Comparison of ENCODE assay signal across 11 mouse cellular contexts in the genomic region with DNA sequence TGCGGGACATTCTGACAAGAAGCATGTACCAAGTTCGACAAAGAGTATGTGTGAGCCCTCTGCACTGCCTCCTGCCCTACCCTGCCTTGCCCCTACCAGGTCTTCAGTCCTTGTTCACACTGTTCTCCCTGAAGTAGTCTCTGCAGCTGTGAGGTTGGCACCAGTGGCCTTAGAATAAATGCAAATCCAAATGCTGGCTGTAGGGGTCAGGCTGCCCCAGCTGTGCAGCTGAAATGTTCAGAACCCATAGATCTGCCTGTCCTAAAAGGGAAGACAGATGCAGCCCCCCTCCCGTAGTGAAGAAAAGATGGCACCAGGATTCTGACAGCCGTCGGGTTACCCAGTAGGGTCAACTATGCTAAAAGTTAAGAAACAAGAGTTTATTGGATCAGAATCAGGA. TPM values are rescaled to one million over a fixed set of nuclear protein-coding genes. Genes with fewer than 3 reads are reported as not detected.
DNase-seq lines count a peak whose midpoint lies in the region; ATAC-seq lines count a peak whose summit lies in the region.
"Had no signal": no experiment of that assay in that cellular context is flagged by ENCODE, and none has a peak within 500 bp of the region (broad histone marks: within the 10 kb centered on the region; RNA-seq: fewer than 3 reads in every experiment).

No protein-coding gene starts in this region.

- no peak overlapping the region for H3K27ac ChIP-seq in kidney, embryonic 15.5 days
- H3K27ac ChIP-seq: forebrain, embryonic 13.5 days; hindbrain, embryonic 13.5 days had no signal

- H3K4me1 ChIP-seq in kidney, embryonic 15.5 days, result 0 out of 2 replicates have a peak, but pooled peaks cover 2% of the 10 kb centered on the region
- H3K4me1 ChIP-seq: forebrain, embryonic 13.5 days; hindbrain, embryonic 13.5 days had no signal

- H3K4me2 ChIP-seq in kidney, embryonic 15.5 days, result no peak overlapping the region
- H3K4me2 ChIP-seq: forebrain, embryonic 13.5 days; hindbrain, embryonic 13.5 days had no signal

- H3K36me3 ChIP-seq in kidney, embryonic 15.5 days, result no peaks in the 10 kb centered on the region
- H3K36me3 ChIP-seq: hindbrain, embryonic 13.5 days had no signal

- no peaks in the 10 kb centered on the region for H3K9me3 ChIP-seq in kidney, embryonic 15.5 days (replicated peaks)
- H3K9me3 ChIP-seq: forebrain, embryonic 13.5 days; hindbrain, embryonic 13.5 days had no signal

- H3K9ac ChIP-seq in kidney, embryonic 15.5 days, result no peak overlapping the region
- H3K9ac ChIP-seq: forebrain, embryonic 13.5 days; hindbrain, embryonic 13.5 days had no signal

- H3K27me3 ChIP-seq in kidney, embryonic 15.5 days, result no peaks in the 10 kb centered on the region
- H3K27me3 ChIP-seq: forebrain, embryonic 13.5 days; hindbrain, embryonic 13.5 days had no signal

- DNase-seq in kidney, adult 11 months, result peak; percentile 11
- DNase-seq in urinary bladder, postnatal 14 days (ENCODE audit: low spot score), result peak; percentile 21
- DNase-seq in urinary bladder, adult 2 months (ENCODE audit: low spot score), result no peak
- peak; percentile 4 for DNase-seq in induced T-regulatory cell, adult 2 months (ENCODE audit: low read depth)
- no peak for DNase-seq in Muller cell, postnatal 12 days (ENCODE audit: inconsistent ontology term)
- no peak for DNase-seq in layer of hippocampus, postnatal 25 days (ENCODE audit: extremely low spot score in 1 of 2, low spot score in 1 of 2)
- DNase-seq: cerebellum, adult 11-12 months; right cerebral cortex, postnatal 25 days had no signal

- 73% methylated on average over 5 of the region's 5 CpGs for WGBS in kidney, embryonic 15.5 days

- no peak overlapping the region for H3K4me3 ChIP-seq in kidney, embryonic 15.5 days (replicated peaks)
- H3K4me3 ChIP-seq: forebrain, embryonic 13.5 days; hindbrain, embryonic 13.5 days had no signal

- no peak for ATAC-seq in kidney, embryonic 15.5 days (replicated peaks; ENCODE audit: low FRiP score)
- ATAC-seq: forebrain, embryonic 13.5 days had no signal

RNA-seq across cellular contexts. Expression of gene Slc9a4, which starts 39.2 kb away (rescaled TPM):
- polyA plus RNA-seq in kidney, embryonic 15.5 days (2015; fragmentation: Nextera tagmentation; extraction: Ambion mirVana), result 0.35 and 0.38 TPM in 2 replicates
- polyA plus RNA-seq in urinary bladder, adult 2 months (2012; rRNA removed), result 7.7 and 8.3 TPM in 2 replicates
- total RNA-seq in layer of hippocampus, postnatal 25 days (2021), result 10 to 100 TPM; 19.5 to 19.6 TPM
- polyA plus RNA-seq: forebrain, embryonic 13.5 days had no signal

Comparison
In these comparisons a context has a peak if more than half of its experiments do, and no peak if none do; other contexts are left out.
1. DNase-seq: peak in kidney, adult 11 months (single experiment), urinary bladder, postnatal 14 days (single experiment) and induced T-regulatory cell, adult 2 months (single experiment); none in urinary bladder, adult 2 months (single experiment), Muller cell, postnatal 12 days (single experiment) and layer of hippocampus, postnatal 25 days (0 of 2).